Mouse (Mus musculus): ENCODE data around the gene Irx1.

The Irx1 gene

GRCm38 (mm10) chr13:71910361-71910760, 53.2 kb downstream of the Irx1 start:
- no peak for DNase-seq (ENCODE audit: low read depth, low spot score)
